Mouse (Mus musculus): Measurements from ENCODE around the gene Rnf38. TPM values are rescaled to one million over a fixed set of nuclear protein-coding genes. Genes with fewer than 3 reads are reported as not detected.

Gene Rnf38
- polyA plus RNA-seq, 1 experiment from 2014 or later = 55.1 TPM

GRCm38 (mm10) chr4:44083945-44084344, 149.6 kb downstream of the Rnf38 start, which contains the start of gene Gne:
Gene Gne (minus strand): TSS chr4:44084177.
- no peaks in the 10 kb centered on the region for H3K36me3 ChIP-seq (ENCODE audit: control insufficient read depth, insufficient read depth, low read length)
- no peak within 1 kb of the TSS for H3K27ac ChIP-seq (ENCODE audit: low read depth, low read length)
- ATAC-seq (ENCODE audit: insufficient read depth, low FRiP score, low TSS enrichment) = no peak
- no peak within 1 kb of the TSS for H3K4me3 ChIP-seq (ENCODE audit: low read depth, low read length)
- no peak within 1 kb of the TSS for H3K4me2 ChIP-seq (ENCODE audit: low read depth)
- no peak for DNase-seq (ENCODE audit: low spot score)
- no peaks in the 10 kb centered on the region for H3K27me3 ChIP-seq (ENCODE audit: control insufficient read depth, insufficient read depth, low read length)
- H3K9me3 ChIP-seq (ENCODE audit: control insufficient read depth, low read length) = no peaks in the 10 kb centered on the region
- 18% methylated on average over 11 of the region's 11 CpGs for WGBS
- no peak within 1 kb of the TSS for H3K9ac ChIP-seq (ENCODE audit: low read length)
- no peaks in the 10 kb centered on the region for H3K4me1 ChIP-seq (ENCODE audit: control insufficient read depth, insufficient read depth, low read length)

- ATAC-seq (ENCODE audit: insufficient read depth, low FRiP score, low TSS enrichment) = no peak
- H3K4me2 ChIP-seq (ENCODE audit: low read depth) = no peak overlapping the region
- 87% methylated on average over 7 of the region's 7 CpGs for WGBS
- no peaks in the 10 kb centered on the region for H3K4me1 ChIP-seq (ENCODE audit: control insufficient read depth, insufficient read depth, low read length)
- H3K9me3 ChIP-seq (ENCODE audit: control insufficient read depth, low read length) = no peaks in the 10 kb centered on the region
- no peak overlapping the region for H3K27ac ChIP-seq (ENCODE audit: low read depth, low read length)
- no peak for DNase-seq (ENCODE audit: low spot score)
- H3K4me3 ChIP-seq (ENCODE audit: low read depth, low read length) = no peak overlapping the region
- no peaks in the 10 kb centered on the region for H3K27me3 ChIP-seq (ENCODE audit: control insufficient read depth, insufficient read depth, low read length)
- no peak overlapping the region for H3K9ac ChIP-seq (ENCODE audit: low read length)
- no peaks in the 10 kb centered on the region for H3K36me3 ChIP-seq (ENCODE audit: control insufficient read depth, insufficient read depth, low read length)
Observed at GRCm38 (mm10) chr4:44078358-44078933, 155.1 kb downstream of the Rnf38 start.

Small RNA genes within 50 kb of the gene (microRNA-seq; reads per million reads assigned to microRNA genes)
- gene Mir5106 = not detected

Other genes starting within 250 kb of the Rnf38 start
- gene Clta, start 229.3 kb downstream of the Rnf38 start, polyA plus RNA-seq (2014; fragmentation: Nextera tagmentation; extraction: Ambion mirVana) = 257 and 258 TPM in 2 replicates
- gene Gne, start 149.6 kb downstream of the Rnf38 start, polyA plus RNA-seq (2014; fragmentation: Nextera tagmentation; extraction: Ambion mirVana) = 22.3 and 23.2 TPM in 2 replicates
- 57.1 and 58.5 TPM in 2 replicates for gene Melk, start 67.1 kb upstream of the Rnf38 start, polyA plus RNA-seq (2014; fragmentation: Nextera tagmentation; extraction: Ambion mirVana)

All from neural tube, embryonic 11.5 days (tissue).